Mouse (Mus musculus) gastrocnemius, postnatal 4 days (tissue): ENCODE data around the gene Actl6b. TPM values are rescaled to one million over a fixed set of nuclear protein-coding genes. Genes with fewer than 3 reads are reported as not detected.
A peak's percentile ranks its signal among the peaks of the same experiment; 100 is the strongest.

ENCODE experiments used
- DNase-seq, 2 experiments: peaks; one replicate each; pipeline ENCODE4 v3.0.0; 2021 to 2022; ENCODE audit warnings: low spot score in 2 of 2, mixed read lengths in 2 of 2
- total RNA-seq, 2 experiments: library from RNA; stranded (reverse); gene quantifications; 2 replicates each; pipeline ENCODE4 v1.2.3; 2021

The Actl6b gene
- total RNA-seq, 2 experiments from 2014 or later, result not detected

GRCm38 (mm10) chr5:137553898-137554297 is 581 bp downstream of the Actl6b start:
- DNase-seq, result peak in 1 of 2 experiments; percentile 15

- no peak for DNase-seq
Measured at GRCm38 (mm10) chr5:137561556-137561955, 8.2 kb downstream of the Actl6b start.

GRCm38 (mm10) chr5:137562965-137563364 is 9.6 kb downstream of the Actl6b start:
- no peak for DNase-seq

GRCm38 (mm10) chr5:137565744-137566143 is 12.4 kb downstream of the Actl6b start:
- DNase-seq, result no peak

- DNase-seq, result no peak
Measured at GRCm38 (mm10) chr5:137566416-137566815, 13.1 kb downstream of the Actl6b start.

GRCm38 (mm10) chr5:137568223-137568798 is 15.0 kb downstream of the Actl6b start:
- peak in 1 of 2 experiments; percentile 14 for DNase-seq

GRCm38 (mm10) chr5:137569031-137569430 is 15.7 kb downstream of the Actl6b start:
- peak in 1 of 2 experiments; percentile 11 for DNase-seq

- peak in 1 of 2 experiments; percentile 11 for DNase-seq
Measured at GRCm38 (mm10) chr5:137569665-137570064, 16.3 kb downstream of the Actl6b start, which contains the start of gene Tfr2. Gene Tfr2 (plus strand): TSS chr5:137569840.

GRCm38 (mm10) chr5:137570181-137570580 is 16.9 kb downstream of the Actl6b start:
- no peak for DNase-seq

GRCm38 (mm10) chr5:137570691-137571586 is 17.6 kb downstream of the Actl6b start:
- DNase-seq, result no peak

GRCm38 (mm10) chr5:137574470-137574901 is 21.2 kb downstream of the Actl6b start:
- DNase-seq, result peak in 1 of 2 experiments; percentile 45

- no peak for DNase-seq
Measured at GRCm38 (mm10) chr5:137580246-137580645, 26.9 kb downstream of the Actl6b start.

GRCm38 (mm10) chr5:137582702-137583101 is 29.4 kb downstream of the Actl6b start:
- DNase-seq, result no peak

- DNase-seq, result peak in 1 of 2 experiments; percentile 33
Measured at GRCm38 (mm10) chr5:137583670-137584169, 30.4 kb downstream of the Actl6b start.

- peak in 1 of 2 experiments; percentile 74 for DNase-seq
Measured at GRCm38 (mm10) chr5:137584976-137585375, 31.7 kb downstream of the Actl6b start.

- DNase-seq, result no peak
Measured at GRCm38 (mm10) chr5:137590507-137590906, 37.2 kb downstream of the Actl6b start.

- DNase-seq, result no peak
Measured at GRCm38 (mm10) chr5:137595921-137596320, 42.6 kb downstream of the Actl6b start.

GRCm38 (mm10) chr5:137596601-137597261 is 43.4 kb downstream of the Actl6b start:
- no peak for DNase-seq

- DNase-seq, result no peak
Measured at GRCm38 (mm10) chr5:137597625-137598024, 44.3 kb downstream of the Actl6b start.

- DNase-seq, result no peak
Measured at GRCm38 (mm10) chr5:137598100-137598826, 44.9 kb downstream of the Actl6b start.

- no peak for DNase-seq
Measured at GRCm38 (mm10) chr5:137599600-137599999, 46.3 kb downstream of the Actl6b start.
